Mouse (Mus musculus) CH12.LX (cell line): Measurements from ENCODE around the gene Zbtb48. TPM values are rescaled to one million over a fixed set of nuclear protein-coding genes. Genes with fewer than 3 reads are reported as not detected.

Experiments
- DNase-seq: peaks from one replicate; pipeline ENCODE4 v3.0.0-alpha.2; 2013; ENCODE audit errors: extremely low read depth
- H3K27ac ChIP-seq: 2 replicates; pipeline ENCODE4 v1.5.1; 2012; ENCODE audit warnings: low read depth, mild to moderate bottlenecking, control low read depth, moderate library complexity; ENCODE audit not compliant: insufficient read depth
- H3K27me3 ChIP-seq: replicated peaks from 2 replicates; pipeline ENCODE3; 2012; ENCODE audit warnings: inconsistent platforms
- H3K36me3 ChIP-seq, 2 experiments: replicated peaks in 1 of 2; 2 replicates each; pipeline versions ENCODE3 to v1.6.1; 2012; ENCODE audit warnings: inconsistent platforms in 1 of 2, low read length in 1 of 2, mild to moderate bottlenecking in 1 of 2, mixed read lengths in 1 of 2, moderate library complexity in 1 of 2; ENCODE audit not compliant: control insufficient read depth in 1 of 2, insufficient read depth in 1 of 2
- H3K4me1 ChIP-seq, 2 experiments: 2 replicates each; pipeline ENCODE4 v1.6.1; 2012; ENCODE audit warnings: inconsistent platforms in 1 of 2, moderate library complexity in 1 of 2; ENCODE audit not compliant: insufficient read depth in 2 of 2, control insufficient read depth in 1 of 2
- H3K4me2 ChIP-seq: 2 replicates; pipeline ENCODE4 v1.6.1; 2012; ENCODE audit warnings: low read depth, mild to moderate bottlenecking, control low read depth; ENCODE audit not compliant: poor library complexity, insufficient read depth, severe bottlenecking
- H3K4me3 ChIP-seq, 3 experiments: fragments of 150-350 bp in 1 of 3; sonication (generic) in 1 of 3; replicated peaks in 1 of 3; 2 replicates each; pipeline versions ENCODE3 to v1.5.1; 2011 to 2012; ENCODE audit warnings: low read depth in 2 of 3, low read length in 2 of 3, mild to moderate bottlenecking in 2 of 3, moderate library complexity in 2 of 3, control low read depth in 1 of 3, improper control_type of control experiment in 1 of 3, inconsistent platforms in 1 of 3, mixed read lengths in 1 of 3; ENCODE audit not compliant: poor library complexity in 1 of 3
- H3K79me2 ChIP-seq: replicated peaks from 2 replicates; pipeline ENCODE4 v1.6.1; 2012; ENCODE audit warnings: mild to moderate bottlenecking, moderate library complexity; ENCODE audit not compliant: control insufficient read depth, poor library complexity, insufficient read depth, severe bottlenecking; ENCODE audit errors: extremely low read depth
- H3K9ac ChIP-seq: 2 replicates; pipeline ENCODE4 v1.6.1; 2012; ENCODE audit warnings: low read depth, mild to moderate bottlenecking, control low read depth, moderate library complexity; ENCODE audit not compliant: insufficient read depth
- H3K9me3 ChIP-seq: replicated peaks from 2 replicates; pipeline ENCODE3; 2012; ENCODE audit warnings: low read length, inconsistent platforms, mixed read lengths
- CTCF ChIP-seq, 2 experiments: IDR thresholded peaks in 1 of 2; conservative IDR thresholded peaks in 1 of 2; 2 replicates each; pipeline ENCODE4 v1.5.1; 2011 to 2012; ENCODE audit warnings: low read depth in 2 of 2, low read length in 2 of 2, improper control_type of control experiment in 1 of 2, inconsistent platforms in 1 of 2, mild to moderate bottlenecking in 1 of 2, moderate library complexity in 1 of 2
- ELF1 ChIP-seq: IDR thresholded peaks from 2 replicates; pipeline ENCODE4 v1.6.1; 2014; ENCODE audit warnings: low read depth, mild to moderate bottlenecking, inconsistent platforms, low read length, improper control_type of control experiment
- EP300 ChIP-seq: IDR thresholded peaks from 2 replicates; pipeline ENCODE4 v1.6.1; 2011; ENCODE audit warnings: low read length, improper control_type of control experiment
- MAFK ChIP-seq: IDR thresholded peaks from 2 replicates; pipeline ENCODE4 v1.6.1; 2011; ENCODE audit warnings: low read length, improper control_type of control experiment; ENCODE audit not compliant: insufficient replicate concordance
- MAX ChIP-seq: IDR thresholded peaks from 2 replicates; pipeline ENCODE4 v1.6.1; 2011; ENCODE audit warnings: low read length, improper control_type of control experiment
- NRF1 ChIP-seq: IDR thresholded peaks from 2 replicates; pipeline ENCODE4 v1.6.1; 2014; ENCODE audit warnings: low read depth, mild to moderate bottlenecking, inconsistent platforms, low read length, improper control_type of control experiment, moderate library complexity
- RAD21 ChIP-seq: IDR thresholded peaks from 2 replicates; pipeline ENCODE4 v1.6.1; 2011; ENCODE audit warnings: low read depth, mild to moderate bottlenecking, low read length, improper control_type of control experiment, moderate library complexity
- USF1 ChIP-seq: IDR thresholded peaks from 2 replicates; pipeline ENCODE4 v1.6.1; 2014; ENCODE audit warnings: low read depth, mild to moderate bottlenecking, inconsistent platforms, low read length, improper control_type of control experiment
- USF2 ChIP-seq: conservative IDR thresholded peaks from 2 replicates; pipeline ENCODE4 v1.6.1; 2011; ENCODE audit warnings: low read depth, low read length, improper control_type of control experiment
- ZKSCAN1 ChIP-seq: IDR thresholded peaks from 2 replicates; pipeline ENCODE4 v1.6.1; 2012; ENCODE audit warnings: low read depth, inconsistent platforms, low read length, improper control_type of control experiment, borderline replicate concordance
- dilution Hi-C: fragments of 300-500 bp; cut with MboI; formaldehyde crosslinking; loops from 2 replicates; pipeline ENCODE4 v1.14.3; 2020; ENCODE audit warnings: low sequenced_read_pairs; ENCODE audit not compliant: extremely low pct_unique_long_range_greater_than_20kb, extremely low pct_ligation_motif_present
- in situ Hi-C: fragments of 300-500 bp; cut with MboI; formaldehyde crosslinking; loops from 3 replicates; pipeline ENCODE4 v1.14.3; 2019; ENCODE audit warnings: low sequenced_read_pairs, low pct_ligation_motif_present, low pct_unique_long_range_greater_than_20kb, mixed read lengths
- polyA plus RNA-seq: library from polyadenylated mRNA; unstranded; fragments of >175 nt; gene quantifications from 2 replicates; pipeline ENCODE4 v1.2.1, GENCODE M21; 2012; ENCODE audit warnings: low read depth; ENCODE audit not compliant: insufficient read length
- total RNA-seq, 2 experiments: library from RNA; depleted of rRNA; stranded (reverse); fragments of 300-350 nt in 1 of 2; fragments of >200 nt in 1 of 2; gene quantifications; 2 replicates each; pipeline ENCODE4 v1.2.3; 2012 to 2014

Gene Zbtb48
- total and polyA plus RNA-seq, 3 experiments = 7.4 to 13.6 (median 10.5) TPM

DNA sequence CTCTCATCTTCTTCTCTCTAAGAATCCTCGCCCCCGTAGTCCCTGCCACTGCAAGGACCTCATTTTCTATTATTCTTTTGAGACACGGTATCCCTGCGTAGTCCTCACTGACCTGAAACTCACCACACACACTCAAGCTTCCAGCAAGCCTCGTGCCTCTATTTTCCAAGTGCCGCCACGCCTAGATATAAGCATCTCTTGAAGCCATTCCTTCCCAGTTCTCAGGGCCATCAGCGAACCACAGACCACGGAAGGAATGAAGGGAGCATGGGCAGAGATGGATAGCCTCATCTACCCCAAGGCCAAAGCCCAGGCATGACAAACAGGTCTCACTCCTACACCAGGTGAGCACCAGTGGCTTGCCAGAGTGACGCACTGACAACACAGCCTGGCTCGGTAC is 2.9 kb downstream of the Zbtb48 start:
- Histone ChIP-seq H3K27me3 (peaks cover 3% of the 10 kb centered on the region), H3K4me2 (no peak overlapping the region)
- dilution Hi-C loops = no loop called here
- TF ChIP-seq EP300 = no peak
- no peak for TF ChIP-seq ZKSCAN1
- TF ChIP-seq MAFK = no peak
- TF ChIP-seq USF1 = no peak
- TF ChIP-seq, all 38 proteins: peak for 0
- Histone ChIP-seq H3K4me1 (peaks cover 20 to 36% of the 10 kb centered on the region in 2 experiments), H3K27ac (no peak overlapping the region), H3K4me3 (no peak overlapping the region), H3K9me3 (no peaks in the 10 kb centered on the region), H3K79me2 (peaks cover 21% of the 10 kb centered on the region), H3K9ac (no peak overlapping the region), H3K36me3 (peaks cover 48 to 70% of the 10 kb centered on the region in 2 experiments)
- in situ Hi-C loops = no loop called here
- no peak for DNase-seq

DNA sequence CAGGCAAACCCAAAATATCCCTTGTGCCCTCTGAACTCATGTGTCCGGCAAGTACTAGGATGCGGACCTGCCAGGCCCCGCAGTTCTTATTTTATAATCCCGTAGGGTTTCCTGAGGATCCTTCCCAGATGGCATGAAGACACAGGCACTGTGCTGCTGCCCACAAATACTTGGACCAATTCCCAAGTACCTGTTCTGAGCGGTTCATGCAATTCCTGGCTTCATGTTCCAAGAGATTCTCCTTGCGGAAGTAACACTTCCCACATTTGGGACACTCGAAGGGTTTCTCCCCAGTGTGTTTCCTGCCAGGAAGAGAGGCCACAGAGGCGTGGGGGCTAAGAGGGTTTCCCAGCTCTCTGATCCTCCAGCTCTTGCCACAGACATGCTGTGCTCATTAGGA is 5.0 kb downstream of the Zbtb48 start:
- in situ Hi-C loops (no loop called here), dilution Hi-C loops (no loop called here)
- peaks cover 11 to 24% of the 10 kb centered on the region in 2 experiments for H3K4me1 ChIP-seq
- H3K4me2 ChIP-seq = no peak overlapping the region
- TF ChIP-seq RAD21 (no peak), ELF1 (no peak), MAX (no peak)
- no peaks in the 10 kb centered on the region for H3K27me3 ChIP-seq
- H3K36me3 ChIP-seq = peaks cover 59 to 88% of the 10 kb centered on the region in 2 experiments
- no peak for DNase-seq
- peaks cover 21% of the 10 kb centered on the region for H3K79me2 ChIP-seq
- no peak overlapping the region for H3K4me3 ChIP-seq
- H3K9me3 ChIP-seq = no peaks in the 10 kb centered on the region
- H3K27ac ChIP-seq = no peak overlapping the region
- no peak overlapping the region for H3K9ac ChIP-seq

DNA sequence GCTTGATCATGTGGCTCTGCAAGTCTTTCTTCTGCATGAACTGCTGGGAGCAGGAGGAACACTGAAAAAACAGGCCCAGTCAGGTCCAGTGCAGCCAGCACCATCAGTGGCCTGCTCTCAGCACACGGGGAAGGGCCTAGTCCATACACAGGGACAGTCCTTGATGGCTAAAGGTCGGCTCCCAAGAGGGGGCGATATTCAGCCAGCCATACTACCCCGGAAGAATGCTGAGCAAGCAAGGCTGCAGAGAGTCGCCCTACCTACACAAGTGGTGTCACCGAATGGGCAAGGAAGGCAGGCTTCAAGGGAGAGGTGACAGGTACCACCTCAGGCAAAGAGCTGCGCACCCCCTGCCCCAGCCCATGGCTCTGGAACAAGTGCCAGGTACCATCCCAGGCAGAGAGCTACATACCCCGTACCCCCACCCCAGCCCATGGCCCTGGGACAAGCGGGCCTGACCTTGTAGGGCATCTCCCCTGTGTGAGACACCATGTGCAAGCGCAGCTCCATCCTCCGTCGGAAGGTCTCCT is 5.8 kb downstream of the Zbtb48 start:
- peaks cover 11 to 22% of the 10 kb centered on the region in 2 experiments for H3K4me1 ChIP-seq
- TF ChIP-seq RAD21 (peak; percentile 7), CTCF (conservative IDR thresholded peaks at IDR 0.05 in 1 of 2, IDR thresholded peaks at IDR 0.05 in 1 of 2; ENCODE audit: low read depth in 2 of 2, low read length in 2 of 2) (peak in 1 of 2 experiments; percentile 43; a peak in 2 of 4 replicates), USF2 (no peak), MAFK (peak; percentile 85), NRF1 (no peak)
- TF ChIP-seq, all 38 proteins: peak for 3

More for the DNA sequence above, 5.8 kb downstream of the Zbtb48 start:
- Histone ChIP-seq H3K4me2 (no peak overlapping the region), H3K4me3 (no peak overlapping the region), H3K27ac (no peak overlapping the region), H3K9ac (no peak overlapping the region), H3K36me3 (peaks cover 59 to 97% of the 10 kb centered on the region in 2 experiments), H3K79me2 (peaks cover 19% of the 10 kb centered on the region), H3K27me3 (no peaks in the 10 kb centered on the region), H3K9me3 (no peaks in the 10 kb centered on the region)
- dilution Hi-C loops = no loop called here
- in situ Hi-C loops = no loop called here
- no peak for DNase-seq
